Mouse (Mus musculus): ENCODE results near the gene Il2rb. TPM values are rescaled to one million over a fixed set of nuclear protein-coding genes. Genes with fewer than 3 reads are reported as not detected.
A peak's percentile ranks its signal among the peaks of the same experiment; 100 is the strongest.

The Il2rb gene
- polyA plus RNA-seq, 1 experiment from 2014 or later = not detected

- no peaks in the 10 kb centered on the region for H3K9me3 ChIP-seq
- H3K4me3 ChIP-seq = no peak overlapping the region
- H3K36me3 ChIP-seq = no peaks in the 10 kb centered on the region
- H3K4me1 ChIP-seq (replicated peaks) = peaks cover 38% of the 10 kb centered on the region
- peak overlapping the region; percentile 82 for H3K27ac ChIP-seq
- no peaks in the 10 kb centered on the region for H3K27me3 ChIP-seq (ENCODE audit: insufficient read depth, poor library complexity, severe bottlenecking)
- WGBS = 66% methylated on average over 6 of the region's 6 CpGs
- no peak for DNase-seq (ENCODE audit: low spot score)
Measured at GRCm38 (mm10) chr15:78449131-78449530, 45.9 kb downstream of the Il2rb start.

- H3K36me3 ChIP-seq = no peaks in the 10 kb centered on the region
- peak; percentile 94 for DNase-seq (ENCODE audit: low spot score)
- 2% methylated on average over 22 of the region's 22 CpGs for WGBS
- H3K27ac ChIP-seq = peak overlapping the region; percentile 82
- H3K9me3 ChIP-seq = no peaks in the 10 kb centered on the region
- H3K27me3 ChIP-seq (ENCODE audit: insufficient read depth, poor library complexity, severe bottlenecking) = no peaks in the 10 kb centered on the region
- H3K4me3 ChIP-seq = peak overlapping the region; percentile 43
- peaks cover 47% of the 10 kb centered on the region for H3K4me1 ChIP-seq (replicated peaks)
Measured at GRCm38 (mm10) chr15:78447746-78448535, 47.1 kb downstream of the Il2rb start.

GRCm38 (mm10) chr15:78447121-78447520, 48.0 kb downstream of the Il2rb start:
- no peak for DNase-seq (ENCODE audit: low spot score)
- Histone ChIP-seq H3K9me3 (no peaks in the 10 kb centered on the region), H3K4me3 (no peak overlapping the region), H3K27ac (peak overlapping the region; percentile 42), H3K36me3 (no peaks in the 10 kb centered on the region), H3K4me1 (replicated peaks) (peaks cover 46% of the 10 kb centered on the region), H3K27me3 (ENCODE audit: insufficient read depth, poor library complexity, severe bottlenecking) (no peaks in the 10 kb centered on the region)
- WGBS = 57% methylated on average over 7 of the region's 7 CpGs

- H3K27me3 ChIP-seq (ENCODE audit: insufficient read depth, poor library complexity, severe bottlenecking) = 0 out of 2 replicates have a peak, but pooled peaks cover under 1% of the 10 kb centered on the region
- no peak for DNase-seq (ENCODE audit: low spot score)
- H3K27ac ChIP-seq = peak overlapping the region; percentile 17; the same call in 1 of the 2 replicates
- H3K9me3 ChIP-seq = no peaks in the 10 kb centered on the region
- WGBS = 55% methylated on average over 6 of the region's 6 CpGs
- H3K36me3 ChIP-seq = no peaks in the 10 kb centered on the region
- H3K4me1 ChIP-seq (replicated peaks) = peaks cover 54% of the 10 kb centered on the region
- H3K4me3 ChIP-seq = no peak overlapping the region
Measured at GRCm38 (mm10) chr15:78443857-78444256, 51.2 kb downstream of the Il2rb start.

GRCm38 (mm10) chr15:78442231-78442630, 52.8 kb downstream of the Il2rb start:
- 84% methylated on average over 19 of the region's 19 CpGs for WGBS
- Histone ChIP-seq H3K27ac (no peak overlapping the region), H3K9me3 (no peaks in the 10 kb centered on the region), H3K27me3 (ENCODE audit: insufficient read depth, poor library complexity, severe bottlenecking) (peaks cover 17% of the 10 kb centered on the region), H3K4me3 (no peak overlapping the region), H3K4me1 (replicated peaks) (peaks cover 59% of the 10 kb centered on the region), H3K36me3 (peaks cover 6% of the 10 kb centered on the region; the same call in 1 of the 2 replicates)
- DNase-seq (ENCODE audit: low spot score) = no peak

- no peak overlapping the region for H3K27ac ChIP-seq
- no peak overlapping the region for H3K4me3 ChIP-seq
- H3K4me1 ChIP-seq (replicated peaks) = peaks cover 80% of the 10 kb centered on the region
- WGBS = 67% methylated on average over 9 of the region's 9 CpGs
- no peak for DNase-seq (ENCODE audit: low spot score)
- peaks cover 22% of the 10 kb centered on the region for H3K36me3 ChIP-seq
- no peaks in the 10 kb centered on the region for H3K9me3 ChIP-seq
- H3K27me3 ChIP-seq (ENCODE audit: insufficient read depth, poor library complexity, severe bottlenecking) = peaks cover 26% of the 10 kb centered on the region
Measured at GRCm38 (mm10) chr15:78438973-78439372, 56.1 kb downstream of the Il2rb start.

- Histone ChIP-seq H3K9me3 (no peaks in the 10 kb centered on the region), H3K36me3 (peaks cover 27% of the 10 kb centered on the region), H3K4me1 (replicated peaks) (peaks cover 80% of the 10 kb centered on the region), H3K27ac (0 out of 2 replicates have a peak overlapping the region, but pooled peaks have one; percentile 87), H3K4me3 (no peak overlapping the region), H3K27me3 (ENCODE audit: insufficient read depth, poor library complexity, severe bottlenecking) (peaks cover 26% of the 10 kb centered on the region)
- DNase-seq (ENCODE audit: low spot score) = no peak
- 51% methylated on average over 8 of the region's 8 CpGs for WGBS
Measured at GRCm38 (mm10) chr15:78438505-78438904, 56.6 kb downstream of the Il2rb start.

- Histone ChIP-seq H3K9me3 (no peaks in the 10 kb centered on the region), H3K27me3 (ENCODE audit: insufficient read depth, poor library complexity, severe bottlenecking) (peaks cover 26% of the 10 kb centered on the region), H3K27ac (peak overlapping the region; percentile 87), H3K36me3 (peaks cover 32% of the 10 kb centered on the region), H3K4me1 (replicated peaks) (peaks cover 83% of the 10 kb centered on the region), H3K4me3 (no peak overlapping the region)
- DNase-seq (ENCODE audit: low spot score) = no peak
- WGBS = 35% methylated on average over 4 of the region's 4 CpGs
Measured at GRCm38 (mm10) chr15:78438018-78438394, 57.1 kb downstream of the Il2rb start.

- DNase-seq (ENCODE audit: low spot score) = peak; percentile 52
- peaks cover 38% of the 10 kb centered on the region for H3K36me3 ChIP-seq
- H3K27me3 ChIP-seq (ENCODE audit: insufficient read depth, poor library complexity, severe bottlenecking) = peaks cover 26% of the 10 kb centered on the region
- H3K9me3 ChIP-seq = no peaks in the 10 kb centered on the region
- H3K4me1 ChIP-seq (replicated peaks) = peaks cover 89% of the 10 kb centered on the region
- 11% methylated on average over 23 of the region's 23 CpGs for WGBS
- H3K27ac ChIP-seq = peak overlapping the region; percentile 87
- peak overlapping the region; percentile 46 for H3K4me3 ChIP-seq
Measured at GRCm38 (mm10) chr15:78437237-78438017, 57.6 kb downstream of the Il2rb start.

GRCm38 (mm10) chr15:78436380-78437192, 58.5 kb downstream of the Il2rb start:
- WGBS = 6% methylated on average over 32 of the region's 32 CpGs
- Histone ChIP-seq H3K9me3 (no peaks in the 10 kb centered on the region), H3K4me3 (peak overlapping the region; percentile 46), H3K36me3 (peaks cover 46% of the 10 kb centered on the region), H3K4me1 (replicated peaks) (peaks cover 92% of the 10 kb centered on the region), H3K27me3 (ENCODE audit: insufficient read depth, poor library complexity, severe bottlenecking) (peaks cover 26% of the 10 kb centered on the region), H3K27ac (peak overlapping the region; percentile 87)
- peak; percentile 71 for DNase-seq (ENCODE audit: low spot score)

GRCm38 (mm10) chr15:78435681-78436080, 59.4 kb downstream of the Il2rb start:
- Histone ChIP-seq H3K4me1 (replicated peaks) (peaks cover 95% of the 10 kb centered on the region), H3K9me3 (no peaks in the 10 kb centered on the region), H3K36me3 (peaks cover 55% of the 10 kb centered on the region), H3K27ac (peak overlapping the region; percentile 87), H3K27me3 (ENCODE audit: insufficient read depth, poor library complexity, severe bottlenecking) (peaks cover 26% of the 10 kb centered on the region), H3K4me3 (no peak overlapping the region)
- 75% methylated on average over 11 of the region's 11 CpGs for WGBS
- no peak for DNase-seq (ENCODE audit: low spot score)

GRCm38 (mm10) chr15:78434896-78435520, 60.1 kb downstream of the Il2rb start:
- Histone ChIP-seq H3K36me3 (peaks cover 60% of the 10 kb centered on the region), H3K27ac (peak overlapping the region; percentile 87), H3K27me3 (ENCODE audit: insufficient read depth, poor library complexity, severe bottlenecking) (peaks cover 26% of the 10 kb centered on the region), H3K4me1 (replicated peaks) (peaks cover 95% of the 10 kb centered on the region), H3K9me3 (no peaks in the 10 kb centered on the region), H3K4me3 (no peak overlapping the region)
- WGBS = 23% methylated on average over 6 of the region's 6 CpGs
- peak; percentile 82 for DNase-seq (ENCODE audit: low spot score)

Data from hindbrain, embryonic 10.5 days (tissue).